Mouse (Mus musculus): ENCODE results near the gene Utp3.

GRCm38 (mm10) chr5:88587211-88587934 is 33.1 kb downstream of the Utp3 start:
- TF ChIP-seq JUN (IDR thresholded peaks at IDR 0.05; ENCODE audit: insufficient read depth, low read depth, low read length) (no peak), RCOR1 (conservative IDR thresholded peaks at IDR 0.05; ENCODE audit: low read depth, low read length) (no peak), CTCF (conservative IDR thresholded peaks at IDR 0.05 in 1 of 2, IDR thresholded peaks at IDR 0.05 in 1 of 2; ENCODE audit: low read depth in 2 of 2, low read length in 2 of 2) (no peak), POLR2A (IDR thresholded peaks at IDR 0.05; ENCODE audit: low read depth, low read length) (no peak), EP300 (IDR thresholded peaks at IDR 0.05; ENCODE audit: low read length) (no peak), SIN3A (IDR thresholded peaks at IDR 0.05; ENCODE audit: low read length) (no peak), UBTF (IDR thresholded peaks at IDR 0.05; ENCODE audit: low read depth, low read length) (no peak), HCFC1 (IDR thresholded peaks at IDR 0.05; ENCODE audit: low read depth, low read length) (no peak), ZNF384 (IDR thresholded peaks at IDR 0.05; ENCODE audit: low read depth, low read length) (no peak), CHD1 (IDR thresholded peaks at IDR 0.05; ENCODE audit: low read depth, low read length) (no peak), NELFE (IDR thresholded peaks at IDR 0.05; ENCODE audit: low read depth, low read length) (no peak)
